Mouse (Mus musculus): Measurements from ENCODE around the gene Arhgap15.
A peak's percentile ranks its signal among the peaks of the same experiment; 100 is the strongest.

Gene Arhgap15

DNA sequence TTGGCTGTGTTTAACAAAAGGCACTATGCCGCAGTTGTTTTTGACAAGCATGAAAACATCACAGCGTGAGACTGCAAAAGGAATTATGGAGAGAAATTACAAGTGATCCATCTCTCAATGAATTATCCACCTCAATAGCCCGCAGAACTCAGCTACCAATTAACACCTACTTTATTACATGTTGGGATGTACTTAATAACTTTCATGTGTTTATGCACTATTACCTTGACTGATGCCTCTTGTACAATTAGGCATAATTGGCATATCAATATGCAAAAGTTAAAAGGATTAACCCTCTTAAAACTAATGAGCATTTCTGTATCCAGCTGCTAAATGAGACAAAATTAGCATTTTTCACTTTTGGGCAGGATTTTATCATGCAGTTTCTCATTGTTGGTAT lies 33.5 kb downstream of the Arhgap15 start:
- no peak for DNase-seq (ENCODE audit: low read depth, low spot score)

- no peak for DNase-seq (ENCODE audit: low read depth, low spot score)
Observed at GRCm38 (mm10) chr2:43783759-43784735, 35.4 kb downstream of the Arhgap15 start.

DNA sequence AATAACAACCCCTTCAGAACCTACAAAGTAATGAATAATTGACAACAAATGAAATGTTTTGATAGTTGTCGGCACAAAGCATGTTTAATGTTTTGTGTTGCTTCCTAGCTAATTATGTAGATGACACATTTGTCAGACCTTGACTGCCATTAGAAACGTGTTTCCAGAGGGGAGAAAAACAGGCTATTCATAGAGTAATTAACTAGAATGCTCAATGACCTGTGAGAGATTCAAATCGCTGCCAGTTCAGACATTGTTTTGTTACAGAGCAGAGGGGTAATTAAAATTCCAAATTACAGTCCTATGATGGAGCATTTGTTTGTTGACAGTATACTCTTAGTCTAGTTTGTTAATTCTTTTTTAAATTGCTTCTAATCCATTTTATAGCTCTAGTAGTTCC lies 37.5 kb downstream of the Arhgap15 start:
- DNase-seq (ENCODE audit: low read depth, low spot score), result no peak

DNA sequence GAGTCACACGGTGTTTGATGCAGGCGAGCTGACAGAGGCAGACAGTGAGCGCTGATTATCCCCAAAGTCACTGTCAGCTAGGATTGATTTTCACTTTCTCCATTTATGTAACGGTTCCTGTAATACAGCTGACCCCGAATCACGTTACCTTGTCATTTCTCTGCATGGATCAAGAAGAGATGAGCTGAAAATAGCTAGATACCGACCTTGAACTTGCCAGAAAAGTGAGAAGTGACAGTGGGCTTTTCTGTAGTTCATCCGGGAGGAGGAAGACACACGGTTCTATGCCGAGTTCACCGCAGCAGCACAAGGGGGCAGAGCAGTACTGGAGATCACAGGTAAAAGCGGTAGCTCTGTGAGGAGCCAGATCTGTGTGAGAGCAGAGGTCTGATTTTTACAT lies 38.5 kb downstream of the Arhgap15 start:
- no peak for DNase-seq (ENCODE audit: low read depth, low spot score)

DNA sequence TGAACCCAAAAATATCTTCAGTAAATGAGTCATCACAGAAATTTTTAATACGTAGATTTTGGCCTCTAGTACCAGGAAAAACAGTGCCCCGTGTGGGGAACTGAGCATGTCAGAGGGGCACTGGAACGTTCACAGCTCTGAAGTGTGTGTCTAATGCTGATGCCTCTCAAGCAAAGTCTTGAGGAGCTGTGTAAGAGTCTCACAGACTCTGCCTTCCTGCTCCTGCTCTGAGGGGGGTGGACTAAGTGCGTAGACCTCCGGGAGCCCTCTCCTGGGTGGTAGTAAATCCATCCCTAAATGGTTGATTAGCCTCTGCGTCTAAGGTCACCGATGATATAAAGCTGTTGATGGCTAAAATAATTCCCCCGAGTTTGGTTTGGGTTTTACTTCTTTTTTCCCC lies 39.9 kb downstream of the Arhgap15 start:
- DNase-seq (ENCODE audit: low read depth, low spot score), result no peak

- DNase-seq (ENCODE audit: low read depth, low spot score), result no peak
Observed at GRCm38 (mm10) chr2:43790049-43790693, 41.5 kb downstream of the Arhgap15 start.

- DNase-seq (ENCODE audit: low read depth, low spot score), result no peak
Observed at GRCm38 (mm10) chr2:43791575-43791974, 43.0 kb downstream of the Arhgap15 start.

GRCm38 (mm10) chr2:43793105-43793504 lies 44.5 kb downstream of the Arhgap15 start:
- no peak for DNase-seq (ENCODE audit: low read depth, low spot score)

DNA sequence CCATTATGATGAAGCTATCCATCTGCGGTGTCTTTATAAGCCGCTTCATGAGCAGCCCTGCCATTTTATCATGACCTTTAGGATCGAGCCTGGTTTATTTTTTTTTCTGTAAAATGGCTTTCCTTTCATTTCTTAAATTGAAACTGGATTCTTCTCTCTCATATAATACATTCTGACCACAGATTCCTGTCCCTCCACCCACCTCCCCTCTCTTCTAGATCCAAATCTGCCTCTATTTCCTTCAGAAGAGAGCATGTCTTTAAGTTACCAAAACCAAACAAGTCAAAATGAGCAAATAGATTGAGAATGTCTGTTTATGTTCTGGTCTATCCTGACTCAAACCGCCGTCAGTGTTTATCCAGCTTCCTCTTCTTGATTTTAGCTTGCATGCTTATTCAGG lies 46.1 kb downstream of the Arhgap15 start:
- no peak for DNase-seq (ENCODE audit: low read depth, low spot score)

GRCm38 (mm10) chr2:43796448-43796847 lies 47.8 kb downstream of the Arhgap15 start:
- no peak for DNase-seq (ENCODE audit: low read depth, low spot score)

DNA sequence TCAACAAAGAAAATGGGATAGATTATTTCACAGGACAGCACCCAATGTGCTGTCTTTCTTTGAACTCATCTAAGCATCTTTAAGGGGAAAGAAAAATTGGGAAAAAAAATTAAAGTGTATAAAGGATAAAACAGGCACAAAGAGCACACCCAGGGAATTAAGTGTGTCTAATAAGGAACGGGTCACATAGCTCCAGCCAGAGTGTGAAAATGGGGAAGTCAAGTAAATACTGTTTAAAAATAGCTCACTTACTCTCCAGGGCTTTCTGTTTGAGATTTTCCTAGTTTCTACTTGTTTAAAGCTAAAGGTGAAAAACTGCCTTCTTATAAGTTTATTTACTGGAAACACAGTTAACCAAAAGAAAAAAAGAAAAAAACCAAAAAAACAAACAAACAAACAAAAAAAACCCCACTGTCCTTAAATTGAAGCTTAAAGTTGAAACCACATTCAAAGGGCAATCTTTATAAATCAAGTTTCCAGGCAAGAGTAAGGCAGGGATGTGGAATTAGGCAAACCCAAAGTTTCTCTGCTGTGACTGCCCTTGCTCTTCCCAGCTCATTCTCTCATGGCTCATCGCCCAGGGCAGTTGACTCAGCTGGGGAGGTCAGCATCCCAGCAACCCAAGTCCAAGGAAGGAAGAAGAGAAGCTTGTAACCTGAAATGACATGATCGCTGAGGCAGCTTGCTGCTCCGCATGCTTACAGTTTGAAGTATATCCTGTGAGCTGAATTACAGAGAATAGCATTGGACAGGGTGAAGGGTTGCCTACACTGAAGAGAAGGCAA lies 57.5 kb downstream of the Arhgap15 start:
- DNase-seq (ENCODE audit: low read depth, low spot score), result no peak

- DNase-seq (ENCODE audit: low read depth, low spot score), result no peak
Observed at GRCm38 (mm10) chr2:43815896-43816787, 67.5 kb downstream of the Arhgap15 start.

- no peak for DNase-seq (ENCODE audit: low read depth, low spot score)
Observed at GRCm38 (mm10) chr2:43816788-43817581, 68.4 kb downstream of the Arhgap15 start.

GRCm38 (mm10) chr2:43835931-43836330 lies 87.3 kb downstream of the Arhgap15 start:
- DNase-seq (ENCODE audit: low read depth, low spot score), result no peak

GRCm38 (mm10) chr2:43841644-43842043 lies 93.0 kb downstream of the Arhgap15 start:
- DNase-seq (ENCODE audit: low read depth, low spot score), result no peak

- peak; percentile 58 for DNase-seq (ENCODE audit: low read depth, low spot score)
Observed at GRCm38 (mm10) chr2:43851195-43851594, 102.6 kb downstream of the Arhgap15 start.

GRCm38 (mm10) chr2:43862709-43863108 lies 114.1 kb downstream of the Arhgap15 start:
- DNase-seq (ENCODE audit: low read depth, low spot score), result peak; percentile 52

- peak; percentile 69 for DNase-seq (ENCODE audit: low read depth, low spot score)
Observed at GRCm38 (mm10) chr2:43902403-43902973, 153.9 kb downstream of the Arhgap15 start.

DNA sequence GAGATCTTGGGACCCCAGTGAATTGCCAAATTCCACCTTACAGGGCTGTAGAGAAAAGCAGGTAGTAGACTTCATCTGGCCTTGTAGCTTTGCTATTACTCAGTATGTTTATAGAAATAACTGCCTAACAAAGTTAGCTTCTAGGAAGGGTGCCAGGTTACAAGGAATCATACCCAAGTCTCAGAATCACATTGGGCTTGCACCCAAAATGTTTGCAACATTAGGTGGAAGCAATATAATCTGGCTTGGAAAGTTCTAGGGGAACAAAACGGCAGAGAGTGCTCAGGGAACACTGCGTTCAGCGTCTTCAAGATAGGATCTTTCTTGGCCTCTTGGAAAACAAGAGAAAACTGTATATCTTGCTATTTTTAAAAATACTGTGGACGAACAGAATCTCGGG lies 158.9 kb downstream of the Arhgap15 start:
- no peak for DNase-seq (ENCODE audit: low read depth, low spot score)

- no peak for DNase-seq (ENCODE audit: low read depth, low spot score)
Observed at GRCm38 (mm10) chr2:43914104-43914503, 165.5 kb downstream of the Arhgap15 start.
